Mouse (Mus musculus) kidney, embryonic 16.5 days (tissue): ENCODE results near the gene Dpysl5. TPM values are rescaled to one million over a fixed set of nuclear protein-coding genes. Genes with fewer than 3 reads are reported as not detected.

Experiments used
- ATAC-seq: fragments of 200-750 bp; cut with Nextera tagmentation; 2 replicates; pipeline ENCODE4 v1.8.0; 2017; ENCODE audit warnings: moderate TSS enrichment; ENCODE audit not compliant: low FRiP score, low TSS enrichment
- H3K27ac ChIP-seq: fragments of 300-500 bp; sonication (generic); 2 replicates; pipeline ENCODE4 v1.5.1; 2014; ENCODE audit warnings: low read length
- H3K27me3 ChIP-seq: fragments of 300-500 bp; sonication (generic); 2 replicates; pipeline ENCODE4 v1.6.1; 2014; ENCODE audit warnings: low read length, control low read depth, mixed read lengths; ENCODE audit not compliant: insufficient read depth
- H3K36me3 ChIP-seq: fragments of 300-500 bp; sonication (generic); 2 replicates; pipeline ENCODE4 v1.6.1; 2014; ENCODE audit warnings: low read length, control low read depth, mixed read lengths; ENCODE audit not compliant: insufficient read depth
- H3K4me1 ChIP-seq: fragments of 300-500 bp; sonication (generic); 2 replicates; pipeline ENCODE4 v1.6.1; 2014; ENCODE audit warnings: low read length, control low read depth, mixed read lengths; ENCODE audit not compliant: insufficient read depth
- H3K4me2 ChIP-seq: fragments of 300-500 bp; sonication (generic); replicated peaks from 2 replicates; pipeline ENCODE4 v1.6.1; 2014; ENCODE audit warnings: low read depth, low read length
- H3K4me3 ChIP-seq: fragments of 300-500 bp; sonication (generic); 2 replicates; pipeline ENCODE4 v1.5.1; 2014; ENCODE audit warnings: mild to moderate bottlenecking, low read length
- H3K9ac ChIP-seq: fragments of 300-500 bp; sonication (generic); replicated peaks from 2 replicates; pipeline ENCODE4 v1.6.1; 2014; ENCODE audit warnings: low read length
- H3K9me3 ChIP-seq: fragments of 300-500 bp; sonication (generic); 2 replicates; pipeline ENCODE4 v1.6.1; 2016; ENCODE audit warnings: low read length, control low read depth
- WGBS: fragments of 180-500 bp; shearing (Covaris S2); extraction: QIAGEN DNeasy Blood & Tissue Kit; methylation state at CpG from one replicate; pipeline ENCODE4 v1.1.7; 2014; 5-methylcytosine and 5-hydroxymethylcytosine counted together
- polyA plus RNA-seq: library from polyadenylated mRNA; unstranded; fragments of >200 nt; fragmentation: Nextera tagmentation; extraction: Ambion mirVana; gene quantifications from 2 replicates; pipeline ENCODE4 v1.2.1, GENCODE M21; 2015

Dpysl5 gene
- polyA plus RNA-seq, 1 experiment from 2014 or later: 5.4 TPM

DNA sequence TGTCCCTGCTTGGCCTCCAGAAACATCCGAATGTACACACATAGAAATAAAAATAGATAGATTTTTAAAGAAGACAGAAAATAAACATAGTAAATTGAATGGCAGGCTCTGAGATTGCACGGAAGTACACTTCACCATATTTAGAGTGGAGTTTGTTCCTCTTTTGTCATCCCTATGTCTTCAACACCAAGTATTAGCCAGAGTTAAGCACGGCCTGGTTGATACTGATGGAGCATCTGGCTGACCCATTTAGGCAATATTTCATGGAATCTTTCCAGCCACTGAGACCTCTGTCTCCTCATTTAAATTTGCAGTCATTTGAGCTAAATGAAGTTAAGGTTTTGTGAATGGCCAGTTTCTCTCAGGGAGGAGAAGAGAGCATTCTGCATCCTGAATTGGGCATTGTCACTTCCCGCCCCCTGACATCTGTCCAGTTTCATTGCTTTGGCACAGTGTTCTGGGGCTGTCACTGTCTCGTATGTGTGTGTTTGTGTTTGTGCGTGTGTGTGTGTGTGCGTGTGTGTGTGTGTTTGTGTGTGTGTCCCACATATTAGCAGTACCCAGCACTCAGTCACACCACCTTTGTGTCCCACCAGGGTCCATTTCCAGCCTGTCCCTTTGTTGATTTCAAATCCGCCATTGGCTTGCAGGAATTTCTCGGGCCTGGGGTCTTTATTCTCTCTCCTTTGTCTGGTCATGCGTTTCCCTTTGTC, 6.8 kb downstream of the Dpysl5 start:
- ATAC-seq: no peak
- Histone ChIP-seq H3K4me3 (no peak overlapping the region), H3K9me3 (no peaks in the 10 kb centered on the region), H3K36me3 (no peaks in the 10 kb centered on the region), H3K27ac (no peak overlapping the region), H3K4me1 (peaks cover 3% of the 10 kb centered on the region), H3K4me2 (no peak overlapping the region), H3K27me3 (peaks cover 26% of the 10 kb centered on the region), H3K9ac (no peak overlapping the region)
- 78% methylated on average over 10 of the region's 10 CpGs for WGBS

GRCm38 (mm10) chr5:30721935-30722334, 10.6 kb downstream of the Dpysl5 start:
- Histone ChIP-seq H3K36me3 (no peaks in the 10 kb centered on the region), H3K27ac (no peak overlapping the region), H3K4me1 (no peaks in the 10 kb centered on the region), H3K4me2 (no peak overlapping the region), H3K4me3 (no peak overlapping the region), H3K9me3 (no peaks in the 10 kb centered on the region), H3K9ac (no peak overlapping the region), H3K27me3 (no peaks in the 10 kb centered on the region)
- ATAC-seq: no peak
- 84% methylated on average over 8 of the region's 8 CpGs for WGBS

- WGBS: 90% methylated on average over 5 of the region's 5 CpGs
- ATAC-seq: no peak
- Histone ChIP-seq H3K9me3 (no peaks in the 10 kb centered on the region), H3K27me3 (no peaks in the 10 kb centered on the region), H3K9ac (no peak overlapping the region), H3K36me3 (no peaks in the 10 kb centered on the region), H3K27ac (no peak overlapping the region), H3K4me2 (no peak overlapping the region), H3K4me3 (no peak overlapping the region), H3K4me1 (no peaks in the 10 kb centered on the region)
Measured at GRCm38 (mm10) chr5:30726151-30726693, 14.9 kb downstream of the Dpysl5 start.

GRCm38 (mm10) chr5:30732511-30732910, 21.1 kb downstream of the Dpysl5 start:
- H3K4me1 ChIP-seq: no peaks in the 10 kb centered on the region
- no peak for ATAC-seq
- no peaks in the 10 kb centered on the region for H3K9me3 ChIP-seq
- no peak overlapping the region for H3K4me3 ChIP-seq
- no peak overlapping the region for H3K27ac ChIP-seq
- no peak overlapping the region for H3K9ac ChIP-seq
- no peak overlapping the region for H3K4me2 ChIP-seq
- 85% methylated on average over 7 of the region's 7 CpGs for WGBS
- H3K27me3 ChIP-seq: no peaks in the 10 kb centered on the region
- H3K36me3 ChIP-seq: no peaks in the 10 kb centered on the region

DNA sequence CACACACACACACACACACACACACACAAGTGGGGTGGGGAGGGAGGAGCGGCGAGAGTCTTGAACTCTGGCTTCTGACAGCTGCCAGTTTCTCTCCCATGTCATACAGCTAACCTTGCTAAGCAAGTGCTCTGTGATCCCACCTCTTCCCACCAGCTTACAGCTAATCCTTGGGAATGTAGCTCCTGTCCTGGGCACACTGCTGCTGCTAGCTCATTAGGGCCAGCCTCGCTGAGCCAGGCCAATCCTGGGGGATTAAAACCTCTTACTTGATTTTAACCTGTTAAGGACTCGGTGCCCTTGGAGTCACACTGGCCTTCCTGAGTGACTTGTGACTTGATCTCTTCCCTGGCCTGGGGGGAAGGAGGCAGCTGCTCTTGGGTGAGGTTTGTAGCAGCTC, 23.3 kb downstream of the Dpysl5 start:
- 49% methylated on average over 4 of the region's 4 CpGs for WGBS
- no peak overlapping the region for H3K27ac ChIP-seq
- H3K27me3 ChIP-seq: no peaks in the 10 kb centered on the region
- ATAC-seq: no peak
- no peak overlapping the region for H3K4me3 ChIP-seq
- no peaks in the 10 kb centered on the region for H3K36me3 ChIP-seq
- H3K4me2 ChIP-seq: no peak overlapping the region
- H3K9ac ChIP-seq: no peak overlapping the region
- no peaks in the 10 kb centered on the region for H3K9me3 ChIP-seq
- 0 out of 2 replicates have a peak, but pooled peaks cover 4% of the 10 kb centered on the region for H3K4me1 ChIP-seq

DNA sequence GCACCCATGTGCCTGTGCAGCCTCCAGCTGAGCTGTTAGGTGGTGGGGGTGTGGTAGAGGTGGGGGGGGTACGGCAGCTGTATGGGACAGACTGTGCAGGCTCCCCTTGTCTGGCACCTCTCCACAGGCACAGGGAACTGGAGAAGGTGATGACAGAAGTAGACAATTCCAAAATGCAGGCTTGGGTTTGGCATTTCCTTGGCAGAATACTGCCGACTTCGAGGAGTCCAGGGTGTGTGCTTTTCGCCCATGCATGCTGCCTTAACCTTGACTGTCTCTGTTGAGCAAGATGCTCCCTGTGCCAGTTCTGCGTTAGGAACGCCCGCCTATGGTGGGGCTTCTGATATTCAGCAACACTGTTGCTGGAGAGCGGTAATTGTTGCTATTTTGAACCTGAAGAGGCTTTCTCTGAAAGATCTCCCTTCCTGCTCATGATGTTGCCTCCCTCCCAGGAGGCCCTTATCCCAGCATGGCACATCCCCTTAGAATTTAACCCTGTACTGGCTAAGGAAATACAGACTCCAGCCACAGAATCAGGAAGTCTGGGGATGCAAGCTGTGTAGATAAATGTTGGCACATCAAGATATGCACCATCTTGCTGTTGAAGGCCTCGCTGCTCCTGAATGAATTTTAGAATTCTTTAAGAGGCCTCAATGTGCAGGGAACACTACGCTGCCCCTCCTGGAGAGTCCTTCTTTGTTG, 26.9 kb downstream of the Dpysl5 start:
- no peaks in the 10 kb centered on the region for H3K27me3 ChIP-seq
- no peaks in the 10 kb centered on the region for H3K9me3 ChIP-seq
- 0 out of 2 replicates have a peak, but pooled peaks cover 4% of the 10 kb centered on the region for H3K4me1 ChIP-seq
- H3K36me3 ChIP-seq: no peaks in the 10 kb centered on the region
- WGBS: 30% methylated on average over 10 of the region's 10 CpGs
- H3K4me2 ChIP-seq: no peak overlapping the region
- H3K9ac ChIP-seq: no peak overlapping the region
- H3K27ac ChIP-seq: no peak overlapping the region
- H3K4me3 ChIP-seq: no peak overlapping the region
- ATAC-seq: no peak

DNA sequence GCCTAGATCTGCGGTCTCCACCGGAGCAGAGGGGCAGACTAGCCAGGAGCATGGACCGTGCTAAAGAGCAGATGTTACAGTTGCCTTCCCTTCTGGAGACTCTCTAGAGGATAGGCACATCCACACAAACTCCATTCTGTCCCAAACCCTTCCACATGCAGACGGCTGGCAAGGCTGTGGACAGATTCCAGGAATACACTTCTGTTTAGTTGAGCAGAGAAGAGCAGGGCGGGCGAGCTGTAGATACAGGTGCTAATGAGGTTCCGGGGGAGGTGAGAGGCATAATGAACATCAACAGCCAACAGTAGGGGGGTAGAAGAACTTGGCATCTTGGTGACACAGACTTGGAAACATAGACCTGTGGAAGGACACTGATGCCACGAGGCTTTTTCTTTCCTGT, 28.2 kb downstream of the Dpysl5 start:
- Histone ChIP-seq H3K9ac (no peak overlapping the region), H3K4me3 (no peak overlapping the region), H3K27ac (no peak overlapping the region), H3K4me2 (no peak overlapping the region), H3K27me3 (no peaks in the 10 kb centered on the region), H3K4me1 (0 out of 2 replicates have a peak, but pooled peaks cover 4% of the 10 kb centered on the region), H3K36me3 (no peaks in the 10 kb centered on the region), H3K9me3 (no peaks in the 10 kb centered on the region)
- WGBS: 60% methylated on average over 8 of the region's 8 CpGs
- ATAC-seq: no peak

DNA sequence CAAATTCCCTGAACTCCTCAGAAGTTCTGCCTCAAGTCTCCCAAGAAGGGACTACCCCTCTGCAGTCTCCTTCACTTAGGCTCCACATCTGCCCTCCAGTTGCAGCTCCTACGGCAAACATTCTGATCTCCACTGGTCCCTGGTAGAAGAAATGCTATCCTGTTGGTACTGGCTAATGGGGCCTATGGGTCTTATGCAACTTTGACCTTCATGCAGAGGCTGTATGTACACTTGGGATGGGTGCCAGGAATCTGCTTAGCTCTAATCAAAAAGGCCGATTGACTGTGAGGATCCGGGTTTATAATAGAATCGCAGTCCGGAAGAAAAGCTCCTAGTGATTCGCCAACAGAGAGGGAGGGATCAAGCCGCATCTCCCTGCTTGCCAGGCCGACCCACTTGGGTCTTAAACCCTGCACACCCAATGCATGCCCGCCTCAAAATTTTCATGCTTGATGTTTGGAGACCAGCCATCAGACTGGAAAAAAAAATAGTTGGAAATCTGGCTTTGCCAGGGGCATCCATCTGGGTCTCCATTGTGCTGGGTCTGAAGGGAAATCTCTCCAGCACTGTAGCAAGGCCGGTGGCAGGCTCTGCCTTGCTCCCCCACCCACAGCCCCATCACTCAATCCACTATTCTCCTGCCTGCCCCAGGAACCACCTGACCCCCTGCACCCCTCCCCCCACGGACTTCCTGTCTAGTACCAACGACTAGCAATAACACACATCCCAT, 38.4 kb downstream of the Dpysl5 start:
- Histone ChIP-seq H3K4me3 (no peak overlapping the region), H3K27me3 (no peaks in the 10 kb centered on the region), H3K36me3 (no peaks in the 10 kb centered on the region), H3K27ac (no peak overlapping the region), H3K9ac (no peak overlapping the region), H3K4me2 (no peak overlapping the region), H3K4me1 (no peaks in the 10 kb centered on the region), H3K9me3 (no peaks in the 10 kb centered on the region)
- no peak for ATAC-seq
- 72% methylated on average over 12 of the region's 12 CpGs for WGBS

GRCm38 (mm10) chr5:30751071-30751470, 39.7 kb downstream of the Dpysl5 start:
- Histone ChIP-seq H3K4me3 (no peak overlapping the region), H3K36me3 (no peaks in the 10 kb centered on the region), H3K9ac (no peak overlapping the region), H3K4me2 (no peak overlapping the region), H3K9me3 (no peaks in the 10 kb centered on the region), H3K27ac (no peak overlapping the region), H3K27me3 (no peaks in the 10 kb centered on the region), H3K4me1 (no peaks in the 10 kb centered on the region)
- 78% methylated on average over 5 of the region's 5 CpGs for WGBS
- ATAC-seq: no peak
